Mouse (Mus musculus): ENCODE data around the gene 4833427G06Rik.
A peak's percentile ranks its signal among the peaks of the same experiment; 100 is the strongest.

4833427G06Rik gene

GRCm38 (mm10) chr9:51068202-51068601, 33.7 kb downstream of the 4833427G06Rik start:
- no peak for DNase-seq (ENCODE audit: low read depth, low spot score)

DNA sequence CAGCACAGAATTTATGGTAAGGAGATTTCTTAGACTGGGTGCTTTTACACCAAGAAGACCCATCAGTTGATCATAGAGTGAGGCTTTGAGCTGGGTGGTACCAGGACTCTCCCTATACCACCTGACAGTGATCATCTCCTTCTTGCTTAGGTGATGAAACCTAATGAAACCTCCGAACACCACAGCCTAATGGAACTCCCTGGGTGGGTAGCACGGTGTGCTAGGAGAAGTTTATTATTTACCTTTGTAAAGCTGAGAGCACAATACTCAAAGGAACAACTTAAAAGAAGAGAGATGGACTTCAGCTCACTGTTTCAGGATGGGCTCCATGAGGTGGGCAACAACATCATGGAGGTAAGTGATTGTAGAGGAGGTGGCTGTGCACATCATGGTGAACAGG, 41.3 kb downstream of the 4833427G06Rik start, which contains the start of gene Btg4:
TSS of gene Btg4 (plus strand) at position 301 of the 400 bp plus-strand sequence.
- no peak for DNase-seq (ENCODE audit: low read depth, low spot score)

GRCm38 (mm10) chr9:51058951-51059521, 42.8 kb downstream of the 4833427G06Rik start:
- DNase-seq (ENCODE audit: low read depth, low spot score) = no peak

- DNase-seq (ENCODE audit: low read depth, low spot score) = no peak
Measured at GRCm38 (mm10) chr9:51056360-51057324, 45.2 kb downstream of the 4833427G06Rik start.

GRCm38 (mm10) chr9:51052180-51052579, 49.7 kb downstream of the 4833427G06Rik start:
- DNase-seq (ENCODE audit: low read depth, low spot score) = peak; percentile 48

GRCm38 (mm10) chr9:51042136-51042535, 59.7 kb downstream of the 4833427G06Rik start:
- no peak for DNase-seq (ENCODE audit: low read depth, low spot score)

DNA sequence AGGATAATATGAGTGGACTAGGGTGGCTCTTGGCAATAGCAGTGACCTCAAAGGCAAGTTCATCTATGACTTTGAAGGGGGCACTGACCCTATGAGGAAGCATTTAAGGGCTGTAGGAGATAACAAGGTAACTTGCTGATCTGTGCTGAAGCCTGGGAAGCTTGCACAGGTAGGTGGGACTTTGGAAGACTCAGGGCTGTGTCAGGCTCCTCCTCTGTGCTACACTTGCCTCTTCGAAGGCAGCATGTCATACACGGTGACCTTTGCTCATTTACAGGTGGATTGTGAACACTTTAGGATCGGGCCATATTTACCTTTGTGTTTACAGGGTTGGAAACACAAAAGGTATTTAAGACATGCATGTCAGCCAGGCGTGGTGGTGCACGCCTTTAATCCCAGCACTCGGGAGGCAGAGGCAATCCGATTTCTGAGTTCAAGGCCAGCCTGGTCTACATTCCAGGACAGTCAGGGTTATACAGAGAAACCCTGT, 60.3 kb downstream of the 4833427G06Rik start:
- no peak for DNase-seq (ENCODE audit: low read depth, low spot score)

DNA sequence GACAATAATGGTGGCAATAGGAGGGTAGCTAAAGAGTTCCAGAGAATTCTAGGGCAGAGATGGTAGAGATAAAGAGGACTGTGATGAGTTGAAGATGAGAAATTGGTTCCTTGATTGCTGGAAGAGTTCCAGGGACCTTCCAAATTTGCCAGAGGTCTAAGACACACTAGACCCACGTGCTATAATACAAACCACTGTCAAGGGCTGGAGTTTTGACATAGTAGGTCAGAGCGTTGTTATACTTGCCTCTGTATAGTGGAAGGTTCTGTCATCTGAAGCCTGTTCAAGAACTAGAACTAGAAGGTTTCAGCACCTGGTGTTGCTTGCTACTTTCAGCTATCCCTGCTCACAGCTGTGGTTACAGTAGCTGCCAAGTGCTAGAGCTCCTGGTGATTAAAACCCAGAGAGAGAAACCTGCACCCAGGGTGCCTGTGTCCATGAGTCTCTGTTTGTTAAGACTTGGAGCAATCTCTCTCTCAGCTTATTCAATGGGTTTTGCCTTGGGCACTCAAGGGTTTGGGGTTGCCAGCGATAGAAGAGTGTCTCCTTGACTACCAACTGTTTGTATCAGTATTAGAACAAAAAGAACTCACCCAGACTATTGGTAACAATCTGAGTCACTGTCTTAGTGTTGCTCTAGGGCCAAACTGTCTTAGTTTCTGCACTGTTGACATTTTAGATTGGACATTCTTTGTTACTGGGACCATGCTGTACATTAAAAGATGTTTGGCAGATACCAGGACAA, 68.9 kb downstream of the 4833427G06Rik start:
- peak; percentile 21 for DNase-seq (ENCODE audit: low read depth, low spot score)

DNA sequence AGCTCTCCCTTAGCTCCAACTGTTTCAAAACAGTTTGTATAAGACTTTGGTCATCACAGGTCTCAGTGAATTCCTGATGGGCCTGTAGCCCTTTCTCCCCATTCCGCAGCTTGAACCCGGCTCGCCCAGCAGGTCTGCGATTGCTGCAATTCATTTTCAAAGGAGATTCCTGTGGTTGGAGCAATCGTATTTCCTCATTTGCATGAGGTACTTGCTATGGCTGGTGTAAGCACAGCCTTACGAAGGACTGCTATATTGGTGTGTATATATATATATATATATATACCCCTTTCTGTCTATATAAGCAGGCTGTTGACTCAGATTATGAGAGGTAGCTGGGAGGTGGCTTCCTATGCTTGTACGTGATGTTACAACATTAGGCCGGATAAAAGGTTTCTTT, 69.6 kb downstream of the 4833427G06Rik start:
- DNase-seq (ENCODE audit: low read depth, low spot score) = no peak

DNA sequence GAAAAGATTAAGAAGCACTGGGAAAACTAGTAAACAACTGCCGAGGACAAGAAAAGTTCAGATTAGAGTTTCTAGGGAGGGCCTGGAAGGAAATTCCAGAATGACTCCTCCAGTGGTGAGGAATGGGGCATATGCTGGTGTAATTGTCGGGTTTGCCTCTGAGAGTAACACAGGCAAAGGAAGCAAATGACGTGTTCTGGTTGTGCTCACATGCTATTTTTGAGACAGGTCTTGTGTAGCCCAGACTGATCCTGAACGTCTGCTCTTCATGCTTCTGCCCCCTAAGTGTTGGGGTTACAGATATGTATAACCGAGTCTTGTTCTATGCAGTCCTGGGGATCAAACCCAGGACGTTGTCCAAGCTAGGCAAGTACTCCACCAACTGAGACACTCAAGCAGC, 70.3 kb downstream of the 4833427G06Rik start:
- DNase-seq (ENCODE audit: low read depth, low spot score) = no peak
